Mouse (Mus musculus) lung, postnatal 36 days (tissue): ENCODE measurements around the gene Atpif1.
A peak's percentile ranks its signal among the peaks of the same experiment; 100 is the strongest.

Source experiments
- DNase-seq: peaks from one replicate; pipeline ENCODE4 v3.0.0; 2022; ENCODE audit warnings: mixed read lengths

The Atpif1 gene

GRCm38 (mm10) chr4:132526678-132527077, 6.8 kb downstream of the Atpif1 start:
- DNase-seq: no peak

DNA sequence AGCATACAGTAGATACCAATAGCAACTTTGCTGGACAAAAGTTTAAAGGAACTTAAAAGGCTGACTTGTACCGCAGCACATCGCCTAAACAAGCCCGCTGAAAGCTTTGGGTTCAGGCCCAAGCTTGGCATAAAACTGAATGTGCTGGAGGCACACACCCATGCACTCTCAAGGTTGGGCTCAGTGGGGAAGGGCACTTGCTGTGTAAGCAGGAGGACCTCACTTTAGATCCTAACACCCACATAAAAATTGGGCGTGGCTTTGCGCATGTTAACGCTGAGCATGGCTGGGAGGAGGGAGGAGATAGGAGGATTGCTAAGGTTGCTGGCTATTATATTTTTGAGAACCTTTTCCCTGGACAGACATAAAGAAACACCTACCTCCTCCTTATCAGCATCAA, 8.7 kb downstream of the Atpif1 start:
- peak; percentile 28 for DNase-seq

DNA sequence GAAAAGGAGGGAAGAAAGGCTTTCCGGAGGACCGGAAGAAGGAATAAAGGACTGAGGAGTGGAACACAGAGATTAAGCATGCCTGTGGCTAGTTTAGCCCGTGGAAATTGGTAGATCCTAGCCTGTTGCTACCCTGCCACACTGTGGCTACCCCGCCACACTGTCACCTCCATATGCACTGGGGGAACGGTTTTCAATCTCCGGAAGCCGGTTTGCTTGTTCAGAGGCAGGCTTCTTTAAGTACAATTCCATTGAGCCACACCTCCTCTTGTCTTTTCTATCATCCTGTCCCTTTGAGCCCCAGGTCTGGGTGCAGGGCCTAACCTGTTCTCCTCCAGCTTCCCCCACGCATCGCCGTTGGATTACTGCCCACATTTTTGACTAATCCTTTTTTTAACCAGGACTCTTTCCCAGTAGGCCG, 9.1 kb downstream of the Atpif1 start:
- DNase-seq: no peak

GRCm38 (mm10) chr4:132519188-132519587, 14.3 kb downstream of the Atpif1 start:
- DNase-seq: no peak

DNA sequence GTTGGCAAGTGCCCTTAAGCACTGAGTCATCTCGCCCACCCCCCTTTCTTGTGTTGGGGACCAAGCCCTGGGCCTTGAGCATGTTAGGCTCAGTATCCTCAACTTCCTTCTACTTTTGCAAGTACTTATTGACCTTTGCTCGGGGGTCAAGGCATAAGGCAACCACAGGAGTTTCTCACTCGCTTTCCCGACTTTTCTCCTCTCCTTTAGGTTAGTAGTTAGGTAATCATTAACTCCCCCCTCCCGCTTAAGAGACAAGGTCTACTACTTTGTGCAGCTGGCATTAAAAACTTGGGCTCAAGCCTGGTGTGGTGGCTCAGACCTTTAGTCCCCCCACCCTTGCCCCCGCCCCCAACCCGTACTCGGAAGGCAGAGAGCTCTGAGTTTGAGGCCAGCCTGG, 15.4 kb downstream of the Atpif1 start:
- DNase-seq: peak; percentile 51

DNA sequence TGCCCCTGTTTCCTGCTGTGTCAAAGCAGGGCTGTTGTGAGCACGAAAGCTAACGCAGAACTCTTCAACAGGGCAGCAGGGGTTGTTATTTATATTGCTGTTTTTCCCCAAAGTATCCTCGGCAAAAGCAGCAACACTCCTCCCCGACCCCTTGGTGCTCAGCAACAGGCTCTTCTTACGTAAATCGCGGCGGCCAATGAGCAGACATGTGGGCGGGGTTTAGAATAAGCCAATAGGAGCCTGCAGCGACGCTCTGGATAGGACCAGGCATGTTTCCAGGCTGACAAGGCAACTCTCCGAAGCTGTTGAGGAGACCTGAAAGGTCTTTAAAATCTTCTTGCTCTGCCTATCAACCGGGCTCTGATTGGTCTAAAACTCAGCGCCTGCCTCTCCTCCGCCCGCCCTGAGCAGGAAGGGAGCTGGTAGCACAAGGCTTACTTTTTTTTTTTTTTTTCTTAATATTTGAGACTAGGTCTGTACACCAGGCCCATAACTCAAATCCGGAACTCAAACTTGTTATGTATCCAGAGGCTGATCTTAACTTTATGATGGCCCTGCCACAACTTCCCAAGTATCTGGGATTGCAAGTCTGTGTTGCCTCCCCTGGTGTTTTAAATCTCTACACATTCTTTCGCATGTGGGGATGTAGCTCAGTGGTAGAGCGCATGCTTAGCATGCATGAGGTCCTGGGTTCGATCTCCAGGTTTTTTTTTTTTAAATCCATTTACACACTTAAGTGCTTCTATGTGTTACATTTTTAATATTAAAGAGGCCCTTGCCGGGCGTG, 17.9 kb downstream of the Atpif1 start:
- peak; percentile 98 for DNase-seq

- peak; percentile 91 for DNase-seq
Observed at GRCm38 (mm10) chr4:132514555-132515135, 18.8 kb downstream of the Atpif1 start.

DNA sequence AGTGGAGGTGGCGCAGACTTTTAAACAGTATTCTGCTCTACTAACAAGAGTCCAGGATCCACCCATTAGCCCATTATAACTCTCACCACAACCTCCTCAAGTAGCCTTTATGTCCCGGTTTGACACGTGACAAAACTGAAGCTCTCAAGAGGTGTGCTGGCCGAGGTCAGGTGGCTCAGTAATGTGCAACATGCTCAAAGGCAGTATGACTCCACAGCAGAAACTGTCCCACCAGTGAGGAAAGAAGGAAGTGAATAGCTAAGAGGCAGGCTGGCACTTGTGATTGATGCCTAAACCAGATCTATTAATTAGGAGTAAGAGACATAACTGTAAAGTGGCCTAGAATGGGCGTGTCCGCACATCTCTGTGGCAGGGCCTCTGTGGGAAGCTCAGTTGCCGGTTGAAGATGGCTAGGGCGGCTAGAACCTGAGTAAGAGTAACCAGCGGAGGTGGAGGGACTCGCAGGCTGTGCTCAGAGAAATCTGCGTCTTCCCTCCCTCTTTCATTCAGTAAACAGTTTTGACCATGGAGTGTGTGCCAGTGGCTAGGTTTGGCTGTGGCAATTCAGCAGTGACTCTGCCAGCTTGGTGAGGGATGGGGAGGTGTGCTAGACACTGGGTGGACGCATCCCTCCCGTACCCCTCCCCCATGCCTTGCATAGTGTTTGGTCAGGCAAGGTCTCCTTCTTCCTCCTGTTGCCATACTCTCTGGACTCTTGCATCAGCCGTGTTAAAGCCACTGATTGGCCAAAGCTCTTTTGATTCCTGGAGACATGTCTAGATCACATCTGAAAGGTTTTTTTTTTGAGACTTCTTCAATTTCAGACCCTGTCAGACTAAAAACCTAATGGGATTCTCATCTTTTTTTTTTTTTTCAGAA, 19.8 kb downstream of the Atpif1 start:
- peak; percentile 72 for DNase-seq

DNA sequence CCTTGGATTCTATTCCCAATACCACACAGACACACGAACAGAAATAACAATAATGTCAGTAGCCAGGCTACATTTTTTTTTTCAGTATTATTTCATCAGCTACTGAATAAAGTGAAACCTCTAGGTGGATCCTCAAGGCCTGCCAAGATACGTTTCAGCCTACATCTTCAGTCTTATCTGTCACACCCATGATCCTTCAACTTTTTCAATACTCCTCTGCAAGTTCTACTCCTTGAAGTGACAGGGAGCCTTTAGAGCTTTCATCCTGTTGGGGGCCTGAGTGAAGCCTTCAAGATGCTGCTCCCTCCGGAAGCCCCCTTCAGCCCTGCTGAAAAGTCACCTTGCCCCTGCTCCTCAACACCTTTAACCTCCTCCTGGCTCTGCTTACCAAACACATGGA, 21.4 kb downstream of the Atpif1 start:
- DNase-seq: no peak

- peak; percentile 99 for DNase-seq
Observed at GRCm38 (mm10) chr4:132510352-132510798, 23.1 kb downstream of the Atpif1 start, which contains the start of gene Sesn2. Gene Sesn2 (minus strand): TSS chr4:132510501.

- peak; percentile 88 for DNase-seq
Observed at GRCm38 (mm10) chr4:132509621-132510296, 23.7 kb downstream of the Atpif1 start.

- DNase-seq: peak; percentile 74
Observed at GRCm38 (mm10) chr4:132507210-132507609, 26.2 kb downstream of the Atpif1 start.

- no peak for DNase-seq
Observed at GRCm38 (mm10) chr4:132506250-132506649, 27.2 kb downstream of the Atpif1 start.

DNA sequence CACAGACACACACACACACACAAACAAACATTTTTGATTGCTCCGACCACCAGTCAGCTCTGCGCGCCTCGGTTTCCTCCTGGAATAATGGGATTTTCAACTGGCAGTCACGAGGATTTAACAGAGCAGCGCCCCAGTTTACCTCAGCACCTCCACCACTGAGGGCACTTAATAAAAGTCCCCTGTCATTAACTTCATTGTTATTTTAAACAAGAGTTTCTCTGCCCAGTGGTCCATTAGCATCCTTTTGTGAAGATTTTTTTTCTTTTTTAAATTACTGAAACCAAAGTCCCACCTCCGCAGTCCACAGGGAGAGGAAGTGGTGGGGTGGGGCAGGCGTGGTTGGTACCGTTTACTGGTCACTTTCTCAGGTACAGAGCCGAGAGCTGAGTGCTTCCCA, 27.7 kb downstream of the Atpif1 start:
- no peak for DNase-seq

- no peak for DNase-seq
Observed at GRCm38 (mm10) chr4:132505034-132505738, 28.3 kb downstream of the Atpif1 start.

GRCm38 (mm10) chr4:132503344-132503743, 30.1 kb downstream of the Atpif1 start:
- DNase-seq: no peak

DNA sequence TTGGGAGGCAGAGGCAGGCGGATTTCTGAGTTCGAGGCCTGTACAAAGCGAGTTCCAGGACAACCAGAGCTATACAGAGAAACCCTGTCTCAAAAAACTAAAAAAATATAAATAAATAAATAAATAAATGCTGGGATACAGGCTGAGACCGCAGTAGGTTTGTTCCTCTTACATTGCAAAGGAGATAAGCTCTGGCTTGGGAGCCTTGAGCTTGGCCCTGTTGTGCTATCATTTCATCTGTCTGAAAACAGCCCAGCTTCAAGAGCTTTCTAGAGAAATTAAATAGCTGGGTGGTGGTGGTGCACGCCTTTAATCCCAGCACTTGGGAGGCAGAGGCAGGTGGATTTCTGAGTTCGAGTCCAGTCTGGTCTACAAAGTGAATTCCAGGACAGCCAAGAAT, 31.8 kb downstream of the Atpif1 start:
- no peak for DNase-seq

DNA sequence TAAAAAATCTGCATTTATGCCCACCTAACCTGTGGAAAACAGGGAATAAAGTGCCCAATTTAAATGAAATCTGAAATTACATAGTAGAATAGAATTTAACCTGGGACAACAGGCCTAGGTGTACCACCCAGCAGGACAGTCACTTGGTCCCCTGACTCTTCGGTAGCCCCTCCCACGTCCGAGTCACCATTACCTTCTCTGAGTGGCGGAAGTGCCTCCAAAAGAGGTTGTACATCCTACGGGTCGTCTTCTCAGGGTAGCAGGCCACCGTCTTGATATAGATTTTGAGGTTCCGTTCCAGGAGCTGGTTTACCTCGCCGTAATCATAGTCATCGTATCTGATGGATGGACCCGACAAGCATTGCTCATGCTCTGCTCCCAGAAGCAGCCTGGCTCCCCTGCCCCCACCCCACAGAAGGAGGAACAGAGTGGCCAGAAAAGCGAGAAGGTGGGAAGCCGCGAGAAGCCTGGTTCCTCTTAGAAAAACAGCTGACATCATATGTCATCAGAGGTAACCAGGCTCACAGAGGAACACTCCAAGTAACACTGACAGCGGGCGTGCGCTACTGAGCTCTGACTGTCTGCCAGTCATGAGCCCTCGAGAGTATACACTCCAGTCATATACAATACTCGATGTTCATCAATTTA, 39.1 kb downstream of the Atpif1 start:
- peak; percentile 60 for DNase-seq

GRCm38 (mm10) chr4:132492178-132493060, 41.0 kb downstream of the Atpif1 start:
- DNase-seq: peak; percentile 32

DNA sequence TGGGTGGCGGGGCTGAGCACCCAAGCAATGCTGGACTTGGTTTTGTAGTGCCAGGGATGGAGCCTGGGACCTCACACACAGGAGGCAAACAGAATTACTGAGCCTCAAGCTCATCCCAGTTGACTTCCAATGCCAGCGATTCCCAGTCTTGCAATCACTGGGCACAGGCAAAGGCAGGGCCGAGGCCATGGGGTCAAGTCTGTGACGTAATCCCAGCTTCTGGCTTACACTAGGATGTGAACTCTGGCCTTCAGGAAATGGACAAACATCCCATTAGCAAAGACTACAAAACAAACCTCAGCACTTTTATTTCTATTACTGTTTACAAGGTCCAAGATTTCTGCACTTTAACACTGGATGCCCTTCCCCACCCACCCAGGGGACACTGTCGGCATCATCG, 41.7 kb downstream of the Atpif1 start:
- DNase-seq: peak; percentile 78
